Mouse (Mus musculus) limb, embryonic 15.5 days (tissue): Measurements from ENCODE around the gene Cep19. TPM values are rescaled to one million over a fixed set of nuclear protein-coding genes. Genes with fewer than 3 reads are reported as not detected.
A peak's percentile ranks its signal among the peaks of the same experiment; 100 is the strongest.
"Not testable (repeated sequence)": the region's sequence is repeated elsewhere in the genome, so short reads cannot be mapped to it uniquely, and the experiment has no call there.

ENCODE experiments used
- ATAC-seq: fragments of 200-750 bp; cut with Nextera tagmentation; 2 replicates; pipeline ENCODE4 v1.8.0; 2017; ENCODE audit warnings: low read depth, moderate TSS enrichment; ENCODE audit not compliant: insufficient number of reproducible peaks, low FRiP score, low TSS enrichment
- H3K27ac ChIP-seq: fragments of 300-500 bp; sonication (generic); 2 replicates; pipeline ENCODE4 v1.5.1; 2015; ENCODE audit warnings: moderate library complexity, mild to moderate bottlenecking, inconsistent platforms
- H3K27me3 ChIP-seq: fragments of 300-500 bp; sonication (generic); 2 replicates; pipeline ENCODE4 v1.6.1; 2015; ENCODE audit warnings: inconsistent platforms
- H3K36me3 ChIP-seq: fragments of 300-500 bp; sonication (generic); 2 replicates; pipeline ENCODE4 v1.6.1; 2015; ENCODE audit warnings: inconsistent platforms
- H3K4me1 ChIP-seq: fragments of 300-500 bp; sonication (generic); 2 replicates; pipeline ENCODE4 v1.6.1; 2015; ENCODE audit warnings: inconsistent platforms
- H3K4me2 ChIP-seq: fragments of 300-500 bp; sonication (generic); 2 replicates; pipeline ENCODE4 v1.6.1; 2015; ENCODE audit warnings: mild to moderate bottlenecking, inconsistent platforms
- H3K4me3 ChIP-seq: fragments of 300-500 bp; sonication (generic); 2 replicates; pipeline ENCODE4 v1.5.1; 2015; ENCODE audit warnings: mild to moderate bottlenecking, inconsistent platforms
- H3K9ac ChIP-seq: fragments of 300-500 bp; sonication (generic); 2 replicates; pipeline ENCODE4 v1.6.1; 2015; ENCODE audit warnings: inconsistent platforms
- H3K9me3 ChIP-seq: fragments of 300-500 bp; sonication (generic); 2 replicates; pipeline ENCODE4 v1.6.1; 2016; ENCODE audit warnings: inconsistent platforms
- WGBS: fragments of 180-500 bp; shearing (Covaris S2); methylation state at CpG from one replicate; pipeline ENCODE4 v1.1.7; 2015; 5-methylcytosine and 5-hydroxymethylcytosine counted together
- polyA plus RNA-seq: library from polyadenylated mRNA; unstranded; fragments of >200 nt; fragmentation: Nextera tagmentation; extraction: Ambion mirVana; gene quantifications from 2 replicates; pipeline ENCODE4 v1.2.1, GENCODE M21; 2015

Gene Cep19
- polyA plus RNA-seq, 1 experiment from 2014 or later: 25.5 TPM

GRCm38 (mm10) chr16:32078408-32078990 is 21.1 kb upstream of the Cep19 start:
- peak overlapping the region; percentile 99 for H3K9ac ChIP-seq
- ATAC-seq: no peak; the same call in 1 of the 2 replicates
- H3K4me3 ChIP-seq: peak overlapping the region; percentile 97
- H3K4me2 ChIP-seq: peak overlapping the region; percentile 51
- H3K9me3 ChIP-seq: no peaks in the 10 kb centered on the region
- WGBS: 0% methylated on average over 29 of the region's 30 CpGs
- H3K4me1 ChIP-seq: peaks cover 14% of the 10 kb centered on the region
- H3K27me3 ChIP-seq: no peaks in the 10 kb centered on the region
- peak overlapping the region; percentile 95 for H3K27ac ChIP-seq
- 0 out of 2 replicates have a peak, but pooled peaks cover 6% of the 10 kb centered on the region for H3K36me3 ChIP-seq

DNA sequence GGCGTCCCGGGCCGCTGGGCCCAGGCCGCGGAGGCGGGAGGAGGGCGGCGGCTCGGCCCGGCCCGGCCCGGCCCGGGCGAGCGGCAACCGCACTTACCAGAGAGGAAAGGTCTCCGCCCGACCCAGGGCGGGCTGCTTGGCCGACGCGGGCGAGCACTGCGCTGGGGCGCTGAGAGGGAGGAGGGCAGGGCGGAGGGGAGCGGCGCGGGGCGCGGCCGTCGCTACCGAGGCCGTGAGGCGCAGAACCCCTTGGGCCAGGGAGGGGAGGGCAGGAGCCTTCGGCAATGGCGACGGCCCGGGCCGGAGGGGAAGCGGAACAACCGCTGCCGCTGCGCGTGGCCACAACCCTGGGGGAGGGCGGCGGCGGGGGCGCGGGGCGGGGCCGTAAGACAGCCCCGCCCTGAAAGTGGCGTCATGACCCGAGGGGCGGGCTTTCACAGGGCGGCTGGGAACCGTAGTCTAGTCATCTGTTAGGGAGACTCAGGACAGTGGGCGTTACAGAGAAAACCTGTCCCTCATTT is 20.5 kb upstream of the Cep19 start, which contains the start of gene Pak2:
Pak2 (minus strand) TSS at position 352 of the 521 bp plus-strand sequence.
- H3K36me3 ChIP-seq: 0 out of 2 replicates have a peak, but pooled peaks cover 8% of the 10 kb centered on the region
- under 1% methylated on average over 38 of the region's 60 CpGs for WGBS
- peaks cover 14% of the 10 kb centered on the region for H3K4me1 ChIP-seq

DNA sequence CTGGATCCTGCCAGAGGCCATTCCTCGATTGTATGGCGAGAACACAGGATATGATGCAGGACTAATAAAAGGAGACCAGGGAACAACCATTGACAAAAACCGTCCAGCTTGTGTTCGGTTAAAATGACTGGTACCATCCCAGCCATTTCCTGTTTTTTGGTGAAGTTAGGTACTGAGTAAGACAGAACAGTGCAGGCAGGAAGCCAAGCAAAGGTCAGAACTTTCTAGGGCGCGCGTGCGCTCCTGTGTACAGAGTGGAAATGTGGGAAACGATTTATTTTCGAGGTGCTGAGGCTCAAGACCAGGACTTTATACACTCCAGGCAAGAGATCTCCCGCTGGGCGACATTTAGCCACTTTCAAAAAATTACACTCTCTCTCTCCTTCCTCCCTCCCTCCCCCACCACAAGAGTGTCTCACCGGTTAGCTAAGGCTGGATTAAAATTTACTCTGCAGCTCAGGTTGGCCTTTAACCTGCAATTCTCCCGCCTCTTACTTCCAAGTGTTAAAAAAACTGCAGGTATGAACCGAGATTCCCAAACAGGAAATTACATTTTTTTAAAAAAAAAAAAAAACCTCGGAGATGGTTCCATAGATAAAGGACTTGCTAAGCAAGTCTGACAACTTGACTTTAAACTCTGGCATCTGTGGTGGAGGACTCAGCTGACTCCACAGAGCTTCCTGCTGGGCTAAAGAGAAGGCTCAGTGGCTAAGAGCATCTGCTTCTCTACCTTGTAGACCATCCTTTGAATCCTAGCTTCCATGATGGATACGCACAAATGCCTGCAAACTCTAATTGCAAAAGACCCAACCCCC is 11.8 kb upstream of the Cep19 start:
- Histone ChIP-seq H3K4me3 (no peak overlapping the region), H3K4me1 (no peaks in the 10 kb centered on the region), H3K27me3 (no peaks in the 10 kb centered on the region), H3K27ac (peak overlapping the region; percentile 54), H3K9ac (no peak overlapping the region), H3K36me3 (peaks cover 67% of the 10 kb centered on the region), H3K4me2 (peak overlapping the region; percentile 1; the same call in 1 of the 2 replicates), H3K9me3 (no peaks in the 10 kb centered on the region)
- no peak for ATAC-seq
- WGBS: 61% methylated on average over 17 of the region's 17 CpGs

More for the DNA sequence above, 20.5 kb upstream of the Cep19 start, which contains the start of gene Pak2:
- ATAC-seq: peak; percentile 95
- Histone ChIP-seq H3K4me2 (peak within 1 kb of the TSS; percentile 51), H3K4me3 (peak within 1 kb of the TSS; percentile 97), H3K9me3 (no peaks in the 10 kb centered on the region), H3K9ac (peak within 1 kb of the TSS; percentile 99), H3K27me3 (no peaks in the 10 kb centered on the region), H3K27ac (peak within 1 kb of the TSS; percentile 95)

DNA sequence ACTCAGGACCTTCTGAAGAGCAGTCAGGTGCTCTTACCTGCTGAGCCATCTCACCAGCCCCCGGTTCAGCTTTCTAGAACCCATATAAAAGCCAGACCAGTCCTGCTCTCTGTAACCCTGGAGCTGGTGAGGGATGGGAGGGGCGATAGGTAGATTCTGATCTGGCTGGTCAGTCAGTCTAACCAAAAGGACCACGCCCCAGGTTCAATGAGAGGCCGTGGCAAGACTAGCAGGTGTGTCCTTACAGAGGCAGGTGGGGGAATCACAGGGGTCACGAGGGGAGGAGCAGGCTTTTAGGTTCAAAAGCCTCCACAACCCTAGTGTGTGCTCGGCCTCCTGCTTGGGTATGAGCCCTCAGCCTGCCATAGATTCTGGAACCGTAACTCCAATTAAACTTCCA is 8.1 kb upstream of the Cep19 start:
- H3K4me1 ChIP-seq: no peaks in the 10 kb centered on the region
- H3K4me3 ChIP-seq: no peak overlapping the region
- H3K9ac ChIP-seq: no peak overlapping the region
- H3K27ac ChIP-seq: no peak overlapping the region
- no peak for ATAC-seq
- H3K36me3 ChIP-seq: peaks cover 48% of the 10 kb centered on the region
- H3K9me3 ChIP-seq: no peaks in the 10 kb centered on the region
- no peak overlapping the region for H3K4me2 ChIP-seq
- 97% methylated on average over 7 of the region's 7 CpGs for WGBS
- H3K27me3 ChIP-seq: no peaks in the 10 kb centered on the region

DNA sequence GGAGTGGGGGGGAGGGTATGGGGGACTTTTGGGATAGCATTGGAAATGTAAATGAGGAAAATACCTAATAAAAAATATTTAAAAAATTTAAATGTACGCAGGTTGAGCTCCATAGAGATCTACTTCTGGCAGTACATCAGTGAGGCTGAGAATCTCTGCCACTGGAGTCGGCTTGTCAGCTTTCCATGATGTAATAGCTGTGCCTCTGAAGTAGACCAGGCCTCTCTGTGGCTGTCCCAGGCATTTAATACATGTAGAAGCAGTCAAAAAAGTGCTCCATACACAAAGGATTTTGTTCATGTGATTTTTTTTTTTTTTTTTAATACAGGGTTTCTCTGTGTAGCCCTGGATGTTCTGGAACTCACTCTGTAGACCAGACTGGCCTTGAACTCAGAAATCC is 1.8 kb upstream of the Cep19 start:
- H3K36me3 ChIP-seq: peaks cover 19% of the 10 kb centered on the region
- not testable (repeated sequence) for H3K9me3 ChIP-seq, H3K9ac ChIP-seq, H3K4me2 ChIP-seq, H3K27me3 ChIP-seq, ATAC-seq, H3K4me3 ChIP-seq, H3K27ac ChIP-seq
- 73% methylated on average over 2 of the region's 2 CpGs for WGBS
- H3K4me1 ChIP-seq: peaks cover 10% of the 10 kb centered on the region

DNA sequence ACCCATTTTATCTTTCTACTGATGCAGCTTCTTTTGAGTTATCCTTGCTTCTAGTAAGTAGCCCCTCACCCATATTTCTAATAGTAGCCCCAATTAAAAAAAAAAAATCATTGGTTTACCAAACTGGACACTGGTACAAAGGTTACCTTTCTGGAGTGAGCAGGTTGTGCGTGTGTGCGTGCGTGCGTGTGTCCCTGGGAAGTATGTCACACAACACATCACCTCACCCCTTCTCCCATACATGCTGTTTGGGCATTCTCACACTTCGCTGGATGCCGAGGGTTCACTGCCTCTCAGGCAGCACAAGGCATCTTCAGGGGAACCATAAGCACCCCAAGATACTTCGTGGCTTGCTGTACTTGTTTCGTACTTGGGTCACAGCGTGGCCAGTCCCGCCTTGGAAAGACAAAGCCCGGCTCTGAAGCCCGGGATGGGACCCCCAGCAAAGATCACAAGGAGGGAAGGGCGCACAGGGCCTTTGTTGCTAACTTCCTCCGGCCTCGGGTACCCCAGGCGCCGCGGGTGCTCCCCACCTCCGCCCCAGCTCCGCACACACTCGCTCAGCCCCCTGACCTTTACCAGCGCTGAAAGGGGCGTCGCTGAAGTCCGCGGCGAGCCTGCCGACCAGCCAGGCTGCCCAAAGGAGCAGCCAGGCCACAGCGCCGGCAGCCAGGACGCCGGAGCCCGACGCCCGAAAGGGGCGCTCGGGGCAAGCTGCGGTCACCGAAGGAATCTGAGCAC is 533 bp upstream of the Cep19 start:
- Histone ChIP-seq H3K4me3 (peak overlapping the region; percentile 96), H3K27me3 (no peaks in the 10 kb centered on the region), H3K4me1 (peaks cover 10% of the 10 kb centered on the region), H3K9ac (peak overlapping the region; percentile 94), H3K27ac (peak overlapping the region; percentile 90), H3K4me2 (peak overlapping the region; percentile 79), H3K36me3 (peaks cover 29% of the 10 kb centered on the region), H3K9me3 (no peaks in the 10 kb centered on the region)
- WGBS: under 1% methylated on average over 39 of the region's 39 CpGs
- ATAC-seq: peak; percentile 71

- Histone ChIP-seq H3K4me1 (peaks cover 10% of the 10 kb centered on the region), H3K36me3 (peaks cover 42% of the 10 kb centered on the region), H3K9me3 (no peaks in the 10 kb centered on the region), H3K9ac (no peak overlapping the region), H3K27ac (no peak overlapping the region), H3K4me2 (no peak overlapping the region), H3K27me3 (no peaks in the 10 kb centered on the region), H3K4me3 (no peak overlapping the region)
- ATAC-seq: no peak
- 82% methylated on average over 13 of the region's 13 CpGs for WGBS
Measured at GRCm38 (mm10) chr16:32102295-32102694, 2.7 kb downstream of the Cep19 start.

- H3K27me3 ChIP-seq: no peaks in the 10 kb centered on the region
- H3K36me3 ChIP-seq: peaks cover 58% of the 10 kb centered on the region
- no peak overlapping the region for H3K9ac ChIP-seq
- 100% methylated on average over 1 of the region's 1 CpGs for WGBS
- H3K4me3 ChIP-seq: no peak overlapping the region
- no peak for ATAC-seq
- H3K9me3 ChIP-seq: no peaks in the 10 kb centered on the region
- H3K4me2 ChIP-seq: no peak overlapping the region
- no peak overlapping the region for H3K27ac ChIP-seq
- no peaks in the 10 kb centered on the region for H3K4me1 ChIP-seq
Measured at GRCm38 (mm10) chr16:32105698-32106097, 6.1 kb downstream of the Cep19 start.

GRCm38 (mm10) chr16:32107342-32108045 is 7.9 kb downstream of the Cep19 start:
- Histone ChIP-seq H3K4me1 (no peaks in the 10 kb centered on the region), H3K4me3 (no peak overlapping the region), H3K36me3 (peaks cover 50% of the 10 kb centered on the region), H3K27me3 (no peaks in the 10 kb centered on the region), H3K4me2 (no peak overlapping the region), H3K9ac (no peak overlapping the region), H3K9me3 (no peaks in the 10 kb centered on the region), H3K27ac (no peak overlapping the region)
- ATAC-seq: no peak
- 82% methylated on average over 12 of the region's 12 CpGs for WGBS

DNA sequence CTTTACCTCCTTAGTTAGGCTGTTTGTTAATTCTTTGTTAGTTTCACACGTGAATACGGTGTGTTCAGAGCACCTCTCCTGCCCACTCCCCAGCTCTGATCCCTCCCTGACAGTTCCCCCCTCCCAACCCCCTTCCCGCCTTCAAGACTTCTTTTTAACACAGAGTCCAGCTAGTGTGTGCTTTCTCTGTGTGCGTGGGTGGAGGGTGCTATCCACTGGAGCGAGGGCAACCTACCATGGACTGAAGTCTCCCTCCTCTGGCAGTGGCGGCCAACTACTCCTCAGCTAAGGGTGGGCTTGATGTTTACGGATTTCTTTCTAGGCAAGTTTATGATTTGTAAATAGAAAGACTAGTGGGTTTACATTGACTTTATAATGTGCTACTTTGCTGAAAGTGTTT is 8.6 kb downstream of the Cep19 start:
- Histone ChIP-seq H3K27me3 (no peaks in the 10 kb centered on the region), H3K4me1 (no peaks in the 10 kb centered on the region), H3K36me3 (peaks cover 44% of the 10 kb centered on the region), H3K4me2 (no peak overlapping the region), H3K9me3 (no peaks in the 10 kb centered on the region), H3K27ac (no peak overlapping the region), H3K9ac (no peak overlapping the region), H3K4me3 (no peak overlapping the region)
- 78% methylated on average over 7 of the region's 7 CpGs for WGBS
- no peak for ATAC-seq

GRCm38 (mm10) chr16:32108578-32108977 is 9.0 kb downstream of the Cep19 start:
- WGBS: 93% methylated on average over 2 of the region's 2 CpGs
- no peak overlapping the region for H3K9ac ChIP-seq
- H3K27ac ChIP-seq: no peak overlapping the region
- no peak overlapping the region for H3K4me3 ChIP-seq
- H3K9me3 ChIP-seq: no peaks in the 10 kb centered on the region
- H3K4me2 ChIP-seq: no peak overlapping the region
- H3K27me3 ChIP-seq: no peaks in the 10 kb centered on the region
- peaks cover 40% of the 10 kb centered on the region for H3K36me3 ChIP-seq
- no peaks in the 10 kb centered on the region for H3K4me1 ChIP-seq
- no peak for ATAC-seq
